Mouse (Mus musculus): ENCODE measurements at regions not wholly inside any gene's neighbourhood (a gene's known extent, or its start where the extent isn't known, plus 50 kb on each side); places are given as distances from the start of the nearest gene placed in this dataset.

- DNase-seq (ENCODE audit: extremely low spot score, low read depth, low spot score): no peak
Observed at GRCm38 (mm10) chr13:16314669-16315068, 303.0 kb downstream of the Inhba start.

GRCm38 (mm10) chr13:16315689-16316088, 304.0 kb downstream of the Inhba start:
- no peak for DNase-seq (ENCODE audit: extremely low spot score, low read depth, low spot score)

- no peak for DNase-seq (ENCODE audit: extremely low spot score, low read depth, low spot score)
Observed at GRCm38 (mm10) chr13:16316581-16316980, 304.9 kb downstream of the Inhba start.

DNA sequence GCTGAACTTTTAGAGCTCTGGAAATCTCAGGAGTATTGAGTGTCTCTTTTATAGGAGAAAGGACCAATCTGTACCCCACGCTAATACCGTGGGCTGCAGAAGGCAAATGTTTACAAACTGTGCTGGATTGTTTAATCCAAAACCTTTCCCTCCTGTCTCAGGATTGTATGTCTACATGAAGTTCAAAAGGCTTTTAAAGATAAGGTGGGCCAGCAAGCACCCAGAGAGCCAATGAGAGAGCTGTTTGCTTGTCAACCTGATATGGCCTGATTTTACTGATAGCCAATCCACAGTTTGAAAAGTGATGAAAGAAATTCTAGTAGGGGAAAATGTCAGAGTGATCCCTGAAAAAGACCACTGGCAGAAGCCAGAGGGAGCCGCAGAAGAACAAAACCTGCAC, 305.8 kb downstream of the Inhba start:
- DNase-seq (ENCODE audit: extremely low spot score, low read depth, low spot score): no peak

- DNase-seq (ENCODE audit: extremely low spot score, low read depth, low spot score): no peak
Observed at GRCm38 (mm10) chr13:16320392-16320791, 308.7 kb downstream of the Inhba start.

DNA sequence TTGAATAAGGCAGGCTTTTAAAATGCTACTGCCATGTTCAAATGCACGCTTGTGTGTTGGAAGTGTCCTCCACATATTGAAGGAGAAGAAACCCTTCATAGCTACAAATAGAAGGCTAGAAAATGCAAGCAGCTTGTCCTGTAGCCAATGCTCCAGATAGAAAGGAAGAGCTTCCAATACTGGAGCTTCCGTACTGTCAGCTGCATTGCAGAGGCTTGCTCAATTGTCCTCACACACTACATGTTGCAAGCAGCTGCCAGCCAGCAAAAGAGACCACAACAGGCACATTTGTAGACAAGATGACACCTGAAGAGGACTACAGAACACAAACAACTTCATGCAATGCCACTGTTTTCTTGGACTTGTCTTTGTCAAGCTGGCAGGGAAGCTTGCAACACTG, 314.0 kb downstream of the Inhba start:
- no peak for DNase-seq (ENCODE audit: extremely low spot score, low read depth, low spot score)

GRCm38 (mm10) chr13:16341727-16342126, 330.1 kb downstream of the Inhba start:
- no peak for DNase-seq (ENCODE audit: extremely low spot score, low read depth, low spot score)

- no peak for DNase-seq (ENCODE audit: extremely low spot score, low read depth, low spot score)
Observed at GRCm38 (mm10) chr13:16342171-16342570, 330.5 kb downstream of the Inhba start.

DNA sequence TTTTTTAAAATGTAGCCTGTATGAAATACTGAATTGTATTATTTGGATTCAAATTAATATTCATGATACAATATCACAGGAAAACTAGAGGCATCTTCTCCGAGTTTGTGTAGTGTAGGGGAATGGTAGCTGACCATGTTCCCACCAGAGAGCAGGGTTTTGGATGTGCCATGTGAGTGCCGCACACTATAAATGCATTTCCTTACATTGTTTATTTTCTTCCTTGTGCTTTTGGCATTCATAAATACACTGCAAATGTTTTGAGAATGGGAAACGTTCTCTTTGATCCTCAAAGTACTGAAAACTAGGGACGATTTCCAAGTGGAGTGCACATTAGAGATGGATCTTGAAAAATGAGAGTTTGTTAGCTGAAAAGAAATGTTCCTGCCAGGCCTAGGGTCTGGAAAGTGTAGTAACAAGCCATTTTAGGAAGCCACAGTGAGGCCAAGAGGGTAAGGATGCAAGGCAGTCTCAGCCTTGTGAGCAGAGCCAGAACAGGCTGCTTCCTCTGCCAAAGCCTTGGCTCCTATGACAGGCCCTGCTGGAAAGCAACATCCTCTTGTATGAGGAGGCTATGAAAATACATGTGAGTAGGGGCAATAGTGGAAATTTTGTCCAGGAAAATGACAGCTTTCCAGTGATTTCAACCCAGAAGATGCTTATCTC, 331.8 kb downstream of the Inhba start:
- DNase-seq (ENCODE audit: extremely low spot score, low read depth, low spot score): no peak

DNA sequence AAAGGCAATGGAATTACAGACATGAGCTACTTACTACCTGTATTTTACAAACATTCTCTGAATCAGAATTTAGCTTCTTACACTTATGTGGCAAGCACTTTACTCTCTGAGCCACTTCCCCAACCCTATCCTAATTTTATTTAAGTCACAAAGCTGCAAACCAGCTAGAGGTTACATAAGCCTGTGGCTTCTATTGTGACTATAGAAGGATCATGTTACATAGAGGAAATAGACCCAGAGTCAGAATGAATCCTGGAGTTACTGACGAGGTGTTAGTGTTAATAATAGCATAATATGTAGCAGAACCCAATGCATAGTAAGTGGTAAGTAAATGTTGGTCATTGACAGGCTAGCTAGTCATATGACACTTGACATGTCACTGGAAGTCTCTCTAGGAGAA, 337.7 kb downstream of the Inhba start:
- no peak for DNase-seq (ENCODE audit: extremely low spot score, low read depth, low spot score)

DNA sequence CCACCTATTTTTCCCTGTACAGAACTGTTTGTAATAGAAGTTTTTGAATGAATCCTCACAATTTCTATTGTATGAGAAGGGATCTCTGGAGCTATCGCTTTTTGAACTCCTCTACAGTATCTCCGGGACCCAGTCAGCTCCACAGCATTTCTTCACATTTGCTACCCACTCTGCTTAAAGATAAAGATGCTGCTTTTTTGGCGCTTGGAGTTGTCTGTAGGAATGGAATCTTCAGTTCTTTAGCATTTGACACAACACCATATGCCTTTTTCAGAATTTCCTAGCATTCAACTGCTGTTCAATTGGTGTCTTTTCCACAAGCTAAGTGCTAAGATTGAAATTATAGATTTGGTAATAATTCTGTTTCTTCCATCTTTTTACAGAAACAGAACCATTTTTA, 338.4 kb downstream of the Inhba start:
- DNase-seq (ENCODE audit: extremely low spot score, low read depth, low spot score): no peak

DNA sequence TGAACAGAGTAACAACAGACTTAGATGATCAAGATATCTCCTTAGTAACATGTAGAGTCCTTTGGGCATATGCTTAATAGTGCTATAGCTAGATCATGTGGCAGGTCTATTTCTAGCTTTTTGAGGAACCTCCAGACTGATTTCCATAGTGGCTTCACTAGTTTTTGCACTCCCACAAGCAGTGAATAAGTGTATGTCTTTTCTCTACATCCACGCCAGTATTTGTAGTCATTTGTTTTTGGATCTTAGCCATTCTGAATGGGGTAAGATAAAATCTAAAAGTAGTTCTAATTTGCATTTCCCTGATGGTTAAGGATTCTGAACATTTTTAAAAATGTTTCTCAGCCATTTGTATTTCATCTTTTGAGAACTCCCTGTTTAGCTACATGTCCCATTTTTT, 343.7 kb downstream of the Inhba start:
- DNase-seq (ENCODE audit: extremely low spot score, low read depth, low spot score): no peak

GRCm38 (mm10) chr13:16379492-16379891, 367.8 kb downstream of the Inhba start:
- no peak for DNase-seq (ENCODE audit: extremely low spot score, low read depth, low spot score)

DNA sequence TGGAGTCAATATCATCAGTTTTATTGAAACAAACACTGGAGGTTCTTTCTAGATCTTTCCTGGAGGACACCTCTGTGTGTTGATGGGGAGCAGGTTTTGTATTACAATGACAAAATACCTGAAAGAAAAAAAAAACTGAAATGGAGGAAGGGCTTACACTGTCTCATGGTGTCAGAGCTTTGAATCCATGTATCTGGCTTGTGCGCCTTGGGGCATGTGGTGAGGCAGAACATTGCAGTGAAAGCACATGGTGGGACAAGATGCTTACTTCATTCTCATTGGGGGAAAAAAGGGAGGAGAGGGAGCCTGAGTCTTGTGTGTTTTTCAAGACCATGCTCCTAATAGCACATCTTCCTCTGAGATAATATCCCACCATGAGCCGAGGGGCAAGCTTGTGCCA, 368.3 kb downstream of the Inhba start:
- no peak for DNase-seq (ENCODE audit: extremely low spot score, low read depth, low spot score)

DNA sequence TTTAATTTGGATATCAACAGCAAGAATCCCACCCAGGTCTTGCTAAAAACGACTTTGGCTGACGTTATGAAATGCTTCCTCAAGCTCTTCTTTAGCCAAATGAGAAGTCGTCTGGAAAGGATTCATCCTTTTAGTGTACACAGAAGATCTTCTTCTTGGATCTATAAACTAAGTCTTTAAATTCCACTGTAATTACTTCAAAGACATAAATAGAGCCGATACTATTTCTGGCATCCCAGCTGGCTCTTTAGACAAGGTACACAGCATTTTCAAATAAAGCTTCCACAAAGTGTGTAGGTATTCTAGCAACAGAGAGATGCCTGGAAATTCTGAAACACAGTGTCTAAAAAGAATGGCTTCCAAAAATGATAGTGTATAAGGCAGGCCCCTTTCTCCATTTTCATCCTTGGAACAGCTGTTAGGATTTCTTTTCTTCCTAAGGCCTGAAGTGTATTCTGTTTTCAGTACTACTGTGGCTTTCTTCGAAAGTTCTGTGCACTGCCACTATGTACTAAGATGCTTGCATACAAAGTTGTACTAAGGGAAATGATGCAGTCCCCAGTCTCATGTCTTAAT, 371.4 kb downstream of the Inhba start:
- no peak for DNase-seq (ENCODE audit: extremely low spot score, low read depth, low spot score)

- no peak for DNase-seq (ENCODE audit: extremely low spot score, low read depth, low spot score)
Observed at GRCm38 (mm10) chr13:16416356-16417019, 404.8 kb downstream of the Inhba start.

GRCm38 (mm10) chr13:16424147-16424546, 412.5 kb downstream of the Inhba start:
- DNase-seq (ENCODE audit: extremely low spot score, low read depth, low spot score): no peak

DNA sequence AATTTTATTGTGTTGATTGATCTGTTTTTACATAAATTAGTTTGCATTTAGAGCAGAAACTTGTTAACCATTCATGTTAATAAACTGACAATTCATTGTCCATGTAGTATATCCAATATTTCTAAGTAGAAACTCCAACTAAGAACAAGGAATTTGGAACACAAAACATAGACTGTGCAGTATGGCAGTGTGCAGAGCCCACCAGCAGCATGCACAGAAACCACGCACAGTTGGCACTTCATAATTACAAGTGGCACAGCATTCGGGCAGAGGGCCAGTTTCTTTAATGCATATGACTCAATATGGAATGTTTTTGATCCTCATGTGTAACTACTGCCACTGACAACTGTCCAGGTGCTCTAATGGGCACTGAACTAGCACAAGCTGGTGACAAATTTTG, 423.8 kb downstream of the Inhba start:
- no peak for DNase-seq (ENCODE audit: extremely low spot score, low read depth, low spot score)

DNA sequence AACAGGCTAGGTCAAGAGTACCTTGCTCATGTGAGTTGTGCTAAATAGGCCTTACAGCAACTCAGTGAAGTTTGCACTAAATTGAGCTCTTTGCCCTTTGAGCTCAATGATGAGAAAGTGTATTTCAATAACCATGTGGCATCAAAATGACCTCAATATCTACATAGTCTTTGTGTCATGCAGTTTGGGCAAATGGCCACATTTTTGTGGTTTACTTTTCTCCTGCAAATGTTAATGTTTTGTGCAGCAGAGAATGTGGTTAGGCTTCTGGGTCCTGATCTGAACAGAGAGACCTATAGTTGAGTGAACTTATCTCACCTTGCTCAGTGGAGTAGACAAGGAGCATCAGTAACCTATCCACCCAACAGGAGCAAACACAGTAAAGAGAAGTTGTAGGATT, 441.6 kb downstream of the Inhba start:
- no peak for DNase-seq (ENCODE audit: extremely low spot score, low read depth, low spot score)

- DNase-seq (ENCODE audit: extremely low spot score, low read depth, low spot score): no peak
Observed at GRCm38 (mm10) chr13:16459743-16460142, 448.1 kb downstream of the Inhba start.

- DNase-seq (ENCODE audit: extremely low spot score, low read depth, low spot score): no peak
Observed at GRCm38 (mm10) chr13:16461681-16462080, 450.0 kb downstream of the Inhba start.

- no peak for DNase-seq (ENCODE audit: extremely low spot score, low read depth, low spot score)
Observed at GRCm38 (mm10) chr13:16464823-16465222, 453.2 kb downstream of the Inhba start.

DNA sequence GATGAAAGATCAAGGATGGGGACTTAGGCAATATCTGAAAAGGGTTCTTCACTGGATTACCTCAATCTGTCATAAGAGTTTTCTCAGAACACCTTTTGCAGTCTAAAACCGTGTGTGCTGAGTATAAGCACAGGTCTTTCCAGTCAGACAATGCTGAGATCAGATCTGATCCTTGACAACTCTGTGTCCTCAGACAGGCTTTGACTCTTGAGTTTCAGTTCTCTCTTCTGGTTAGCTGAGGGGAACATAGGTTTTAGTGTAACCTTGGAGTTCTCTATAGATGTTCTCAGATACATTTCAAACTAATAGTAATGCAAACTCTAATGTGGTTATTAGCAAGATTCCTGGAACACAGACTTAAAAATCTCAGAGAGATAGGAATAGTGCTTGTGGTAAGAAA, 453.7 kb downstream of the Inhba start:
- no peak for DNase-seq (ENCODE audit: extremely low spot score, low read depth, low spot score)
